Mouse (Mus musculus) limb, embryonic 11.5 days (tissue): ENCODE data around the gene Tarsl2. TPM values are rescaled to one million over a fixed set of nuclear protein-coding genes. Genes with fewer than 3 reads are reported as not detected.

Experiments
- ATAC-seq: fragments of 200-750 bp; cut with Nextera tagmentation; 2 replicates; pipeline ENCODE4 v1.8.0; 2017; ENCODE audit warnings: low read depth; ENCODE audit not compliant: insufficient number of reproducible peaks, low FRiP score, low TSS enrichment
- DNase-seq: peaks from one replicate; pipeline ENCODE4 v3.0.0-alpha.2; 2015; ENCODE audit warnings: low spot score
- H3K27ac ChIP-seq: fragments of 300-500 bp; sonication (generic); replicated peaks from 2 replicates; pipeline ENCODE4 v1.5.1; 2014; ENCODE audit warnings: low read depth, mild to moderate bottlenecking, low read length
- H3K27me3 ChIP-seq: fragments of 300-500 bp; sonication (generic); 2 replicates; pipeline ENCODE4 v1.6.1; 2014; ENCODE audit warnings: mild to moderate bottlenecking, low read length, mixed read lengths; ENCODE audit not compliant: control insufficient read depth, insufficient read depth
- H3K36me3 ChIP-seq: fragments of 300-500 bp; sonication (generic); 2 replicates; pipeline ENCODE4 v1.6.1; 2014; ENCODE audit warnings: mild to moderate bottlenecking, low read length, moderate library complexity, mixed read lengths; ENCODE audit not compliant: control insufficient read depth, insufficient read depth
- H3K4me1 ChIP-seq: fragments of 300-500 bp; sonication (generic); 2 replicates; pipeline ENCODE4 v1.6.1; 2014; ENCODE audit warnings: low read length, mixed read lengths; ENCODE audit not compliant: control insufficient read depth, insufficient read depth
- H3K4me2 ChIP-seq: fragments of 300-500 bp; sonication (generic); 2 replicates; pipeline ENCODE4 v1.6.1; 2014; ENCODE audit warnings: low read depth, mild to moderate bottlenecking, moderate library complexity; ENCODE audit not compliant: severe bottlenecking
- H3K4me3 ChIP-seq: fragments of 300-500 bp; sonication (generic); 2 replicates; pipeline ENCODE4 v1.5.1; 2014; ENCODE audit warnings: low read depth, low read length
- H3K9ac ChIP-seq: fragments of 300-500 bp; sonication (generic); 2 replicates; pipeline ENCODE4 v1.6.1; 2014; ENCODE audit warnings: mild to moderate bottlenecking, low read length
- H3K9me3 ChIP-seq: fragments of 300-500 bp; sonication (generic); 2 replicates; pipeline ENCODE4 v1.6.1; 2016; ENCODE audit warnings: low read length; ENCODE audit not compliant: control insufficient read depth
- WGBS: fragments of 180-500 bp; shearing (Covaris S2); extraction: QIAGEN DNeasy Blood & Tissue Kit; methylation state at CpG from one replicate; pipeline ENCODE4 v1.1.7; 2014; 5-methylcytosine and 5-hydroxymethylcytosine counted together
- polyA plus RNA-seq: library from polyadenylated mRNA; unstranded; fragments of >200 nt; fragmentation: Nextera tagmentation; extraction: Ambion mirVana; gene quantifications from 2 replicates; pipeline ENCODE4 v1.2.1, GENCODE M21; 2014

Gene Tarsl2
- polyA plus RNA-seq, 1 experiment from 2014 or later, result 10.0 TPM

DNA sequence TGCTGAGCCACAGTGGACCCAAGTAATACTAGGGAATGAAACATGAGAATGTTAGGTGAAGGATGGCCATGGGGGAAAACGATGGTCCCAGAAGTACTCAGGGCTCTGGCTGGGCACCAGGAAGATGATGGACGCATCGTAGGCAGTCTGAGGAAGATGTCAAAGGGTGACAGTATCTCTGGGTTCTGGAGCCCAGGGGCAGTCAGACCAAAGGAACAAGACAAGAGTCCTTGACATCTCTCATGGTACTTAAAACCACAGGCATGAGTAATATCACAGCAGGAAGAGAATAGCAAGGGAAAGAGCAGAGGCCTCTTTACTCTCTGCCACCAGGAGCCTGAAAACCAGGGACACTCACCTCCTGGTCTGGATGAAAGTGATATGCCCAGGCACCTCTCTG lies 90.6 kb downstream of the Tarsl2 start:
- Histone ChIP-seq H3K36me3 (no peaks in the 10 kb centered on the region), H3K4me1 (no peaks in the 10 kb centered on the region), H3K4me2 (no peak overlapping the region), H3K27me3 (no peaks in the 10 kb centered on the region), H3K27ac (no peak overlapping the region), H3K9me3 (no peaks in the 10 kb centered on the region), H3K9ac (no peak overlapping the region), H3K4me3 (no peak overlapping the region)
- 87% methylated on average over 3 of the region's 3 CpGs for WGBS
- DNase-seq, result no peak
- ATAC-seq, result no peak

- ATAC-seq, result no peak
- 66% methylated on average over 12 of the region's 12 CpGs for WGBS
These were observed 92.8 kb downstream of the Tarsl2 start for GRCm38 (mm10) chr7:65737286-65738040.

More at GRCm38 (mm10) chr7:65737286-65738040, 92.8 kb downstream of the Tarsl2 start:
- DNase-seq, result no peak
- H3K4me3 ChIP-seq, result no peak overlapping the region
- no peaks in the 10 kb centered on the region for H3K27me3 ChIP-seq
- no peak overlapping the region for H3K4me2 ChIP-seq
- no peak overlapping the region for H3K9ac ChIP-seq
- no peaks in the 10 kb centered on the region for H3K36me3 ChIP-seq
- no peak overlapping the region for H3K27ac ChIP-seq
- H3K9me3 ChIP-seq, result no peaks in the 10 kb centered on the region
- no peaks in the 10 kb centered on the region for H3K4me1 ChIP-seq

Other genes starting within 250 kb of the Tarsl2 start
- 19.1 and 23.9 TPM in 2 replicates for gene Tjp1, start 117.1 kb upstream of the Tarsl2 start, polyA plus RNA-seq
- 68.3 and 68.5 TPM in 2 replicates for gene Tm2d3, start 46.3 kb downstream of the Tarsl2 start, polyA plus RNA-seq
- gene Pcsk6, start 216.8 kb downstream of the Tarsl2 start, polyA plus RNA-seq, result 5.3 and 6.4 TPM in 2 replicates